Mouse (Mus musculus): ENCODE data around the gene Itpr1. TPM values are rescaled to one million over a fixed set of nuclear protein-coding genes. Genes with fewer than 3 reads are reported as not detected.

The Itpr1 gene
- polyA plus RNA-seq, 1 experiment from 2014 or later = 8.3 TPM

- peak within 1 kb of the TSS; percentile 92 for H3K4me2 ChIP-seq
- DNase-seq (ENCODE audit: low spot score) (peak; percentile 84), ATAC-seq (replicated peaks; ENCODE audit: low FRiP score) (peak; percentile 90)
- H3K27me3 ChIP-seq (replicated peaks; ENCODE audit: control insufficient read depth, insufficient read depth, low read length) = no peaks in the 10 kb centered on the region
- H3K36me3 ChIP-seq (ENCODE audit: control insufficient read depth, insufficient read depth, low read length) = no peaks in the 10 kb centered on the region; the same call in 1 of the 2 replicates
- peak within 1 kb of the TSS; percentile 88 for H3K4me3 ChIP-seq (ENCODE audit: low read depth, low read length)
- WGBS = 3% methylated on average over 49 of the region's 49 CpGs
- H3K27ac ChIP-seq (ENCODE audit: low read depth, low read length) = 0 out of 2 replicates have a peak within 1 kb of the TSS, but pooled peaks have one; percentile 5
- H3K9me3 ChIP-seq (ENCODE audit: control insufficient read depth, low read length) = no peaks in the 10 kb centered on the region
- peaks cover 4% of the 10 kb centered on the region; the same call in 1 of the 2 replicates for H3K4me1 ChIP-seq (replicated peaks; ENCODE audit: control insufficient read depth, insufficient read depth, low read length)
- H3K9ac ChIP-seq (ENCODE audit: low read depth, low read length) = peak within 1 kb of the TSS; percentile 82
Observed at GRCm38 (mm10) chr6:108184847-108185684, 27.8 kb upstream of the Itpr1 start, which contains the start of gene Sumf1. Gene Sumf1, minus strand, starts transcription at chr6:108185582.

- H3K27ac ChIP-seq (ENCODE audit: low read depth, low read length) = no peak overlapping the region
Observed at GRCm38 (mm10) chr6:108185685-108186009, 27.2 kb upstream of the Itpr1 start.

GRCm38 (mm10) chr6:108190690-108191089 lies 22.2 kb upstream of the Itpr1 start:
- ATAC-seq (replicated peaks; ENCODE audit: low FRiP score) (no peak), DNase-seq (ENCODE audit: low spot score) (no peak)
- no peak overlapping the region for H3K4me2 ChIP-seq
- 88% methylated on average over 1 of the region's 1 CpGs for WGBS
- H3K9ac ChIP-seq (ENCODE audit: low read depth, low read length) = no peak overlapping the region
- H3K4me1 ChIP-seq (replicated peaks; ENCODE audit: control insufficient read depth, insufficient read depth, low read length) = no peaks in the 10 kb centered on the region; the same call in 1 of the 2 replicates
- no peaks in the 10 kb centered on the region for H3K36me3 ChIP-seq (ENCODE audit: control insufficient read depth, insufficient read depth, low read length)
- no peak overlapping the region for H3K27ac ChIP-seq (ENCODE audit: low read depth, low read length)
- H3K27me3 ChIP-seq (replicated peaks; ENCODE audit: control insufficient read depth, insufficient read depth, low read length) = no peaks in the 10 kb centered on the region
- no peak overlapping the region for H3K4me3 ChIP-seq (ENCODE audit: low read depth, low read length)
- H3K9me3 ChIP-seq (ENCODE audit: control insufficient read depth, low read length) = no peaks in the 10 kb centered on the region

More at GRCm38 (mm10) chr6:108185685-108186009, 27.2 kb upstream of the Itpr1 start:
- DNase-seq (ENCODE audit: low spot score) (no peak), ATAC-seq (replicated peaks; ENCODE audit: low FRiP score) (peak; percentile 33)
- Histone ChIP-seq H3K27me3 (replicated peaks; ENCODE audit: control insufficient read depth, insufficient read depth, low read length) (no peaks in the 10 kb centered on the region), H3K9me3 (ENCODE audit: control insufficient read depth, low read length) (no peaks in the 10 kb centered on the region), H3K4me3 (ENCODE audit: low read depth, low read length) (peak overlapping the region; percentile 88), H3K4me2 (peak overlapping the region; percentile 92), H3K4me1 (replicated peaks; ENCODE audit: control insufficient read depth, insufficient read depth, low read length) (peaks cover 4% of the 10 kb centered on the region; the same call in 1 of the 2 replicates), H3K36me3 (ENCODE audit: control insufficient read depth, insufficient read depth, low read length) (no peaks in the 10 kb centered on the region; the same call in 1 of the 2 replicates), H3K9ac (ENCODE audit: low read depth, low read length) (peak overlapping the region; percentile 82)
- 21% methylated on average over 4 of the region's 4 CpGs for WGBS

GRCm38 (mm10) chr6:108192632-108193031 lies 20.3 kb upstream of the Itpr1 start:
- Histone ChIP-seq H3K27me3 (replicated peaks; ENCODE audit: control insufficient read depth, insufficient read depth, low read length) (no peaks in the 10 kb centered on the region), H3K9me3 (ENCODE audit: control insufficient read depth, low read length) (no peaks in the 10 kb centered on the region), H3K9ac (ENCODE audit: low read depth, low read length) (no peak overlapping the region), H3K4me3 (ENCODE audit: low read depth, low read length) (no peak overlapping the region), H3K4me1 (replicated peaks; ENCODE audit: control insufficient read depth, insufficient read depth, low read length) (no peaks in the 10 kb centered on the region), H3K27ac (ENCODE audit: low read depth, low read length) (no peak overlapping the region), H3K36me3 (ENCODE audit: control insufficient read depth, insufficient read depth, low read length) (no peaks in the 10 kb centered on the region), H3K4me2 (no peak overlapping the region)
- DNase-seq (ENCODE audit: low spot score) (no peak), ATAC-seq (replicated peaks; ENCODE audit: low FRiP score) (no peak)
- WGBS = 57% methylated on average over 4 of the region's 4 CpGs

GRCm38 (mm10) chr6:108196665-108197064 lies 16.2 kb upstream of the Itpr1 start:
- 54% methylated on average over 7 of the region's 7 CpGs for WGBS
- Histone ChIP-seq H3K27ac (ENCODE audit: low read depth, low read length) (no peak overlapping the region), H3K27me3 (replicated peaks; ENCODE audit: control insufficient read depth, insufficient read depth, low read length) (no peaks in the 10 kb centered on the region), H3K4me2 (no peak overlapping the region), H3K4me3 (ENCODE audit: low read depth, low read length) (no peak overlapping the region), H3K9me3 (ENCODE audit: control insufficient read depth, low read length) (no peaks in the 10 kb centered on the region), H3K36me3 (ENCODE audit: control insufficient read depth, insufficient read depth, low read length) (no peaks in the 10 kb centered on the region), H3K4me1 (replicated peaks; ENCODE audit: control insufficient read depth, insufficient read depth, low read length) (no peaks in the 10 kb centered on the region), H3K9ac (ENCODE audit: low read depth, low read length) (no peak overlapping the region)
- ATAC-seq (replicated peaks; ENCODE audit: low FRiP score) = no peak
- DNase-seq (ENCODE audit: low spot score) = no peak

- no peak for DNase-seq (ENCODE audit: low spot score)
- Histone ChIP-seq H3K9ac (ENCODE audit: low read depth, low read length) (no peak overlapping the region), H3K4me3 (ENCODE audit: low read depth, low read length) (no peak overlapping the region), H3K27me3 (replicated peaks; ENCODE audit: control insufficient read depth, insufficient read depth, low read length) (no peaks in the 10 kb centered on the region), H3K36me3 (ENCODE audit: control insufficient read depth, insufficient read depth, low read length) (no peaks in the 10 kb centered on the region), H3K4me2 (no peak overlapping the region), H3K9me3 (ENCODE audit: control insufficient read depth, low read length) (no peaks in the 10 kb centered on the region), H3K4me1 (replicated peaks; ENCODE audit: control insufficient read depth, insufficient read depth, low read length) (no peaks in the 10 kb centered on the region), H3K27ac (ENCODE audit: low read depth, low read length) (no peak overlapping the region)
- ATAC-seq (replicated peaks; ENCODE audit: low FRiP score) = no peak
- 31% methylated on average over 4 of the region's 4 CpGs for WGBS
Observed at GRCm38 (mm10) chr6:108197117-108197516, 15.8 kb upstream of the Itpr1 start.

GRCm38 (mm10) chr6:108198286-108198685 lies 14.6 kb upstream of the Itpr1 start:
- Histone ChIP-seq H3K4me2 (no peak overlapping the region), H3K9ac (ENCODE audit: low read depth, low read length) (no peak overlapping the region), H3K27ac (ENCODE audit: low read depth, low read length) (no peak overlapping the region), H3K36me3 (ENCODE audit: control insufficient read depth, insufficient read depth, low read length) (no peaks in the 10 kb centered on the region), H3K4me1 (replicated peaks; ENCODE audit: control insufficient read depth, insufficient read depth, low read length) (no peaks in the 10 kb centered on the region), H3K9me3 (ENCODE audit: control insufficient read depth, low read length) (no peaks in the 10 kb centered on the region), H3K4me3 (ENCODE audit: low read depth, low read length) (no peak overlapping the region), H3K27me3 (replicated peaks; ENCODE audit: control insufficient read depth, insufficient read depth, low read length) (no peaks in the 10 kb centered on the region)
- no peak for DNase-seq (ENCODE audit: low spot score)
- 83% methylated on average over 7 of the region's 7 CpGs for WGBS
- no peak for ATAC-seq (replicated peaks; ENCODE audit: low FRiP score)

- H3K27ac ChIP-seq (ENCODE audit: low read depth, low read length) = no peak overlapping the region
- 0 out of 2 replicates have a peak, but pooled peaks cover 3% of the 10 kb centered on the region for H3K4me1 ChIP-seq (replicated peaks; ENCODE audit: control insufficient read depth, insufficient read depth, low read length)
- no peaks in the 10 kb centered on the region for H3K9me3 ChIP-seq (ENCODE audit: control insufficient read depth, low read length)
- H3K4me2 ChIP-seq = no peak overlapping the region
- DNase-seq (ENCODE audit: low spot score) = no peak
- 94% methylated on average over 2 of the region's 2 CpGs for WGBS
- H3K27me3 ChIP-seq (replicated peaks; ENCODE audit: control insufficient read depth, insufficient read depth, low read length) = no peaks in the 10 kb centered on the region
- no peak overlapping the region for H3K9ac ChIP-seq (ENCODE audit: low read depth, low read length)
- H3K36me3 ChIP-seq (ENCODE audit: control insufficient read depth, insufficient read depth, low read length) = no peaks in the 10 kb centered on the region
- ATAC-seq (replicated peaks; ENCODE audit: low FRiP score) = no peak
- H3K4me3 ChIP-seq (ENCODE audit: low read depth, low read length) = no peak overlapping the region
Observed at GRCm38 (mm10) chr6:108204322-108204721, 8.6 kb upstream of the Itpr1 start.

GRCm38 (mm10) chr6:108206145-108206544 lies 6.8 kb upstream of the Itpr1 start:
- Histone ChIP-seq H3K4me2 (no peak overlapping the region), H3K9ac (ENCODE audit: low read depth, low read length) (no peak overlapping the region), H3K4me3 (ENCODE audit: low read depth, low read length) (no peak overlapping the region), H3K27me3 (replicated peaks; ENCODE audit: control insufficient read depth, insufficient read depth, low read length) (no peaks in the 10 kb centered on the region), H3K4me1 (replicated peaks; ENCODE audit: control insufficient read depth, insufficient read depth, low read length) (0 out of 2 replicates have a peak, but pooled peaks cover 3% of the 10 kb centered on the region), H3K9me3 (ENCODE audit: control insufficient read depth, low read length) (no peaks in the 10 kb centered on the region), H3K36me3 (ENCODE audit: control insufficient read depth, insufficient read depth, low read length) (no peaks in the 10 kb centered on the region), H3K27ac (ENCODE audit: low read depth, low read length) (no peak overlapping the region)
- WGBS = 82% methylated on average over 4 of the region's 4 CpGs
- DNase-seq (ENCODE audit: low spot score) (no peak), ATAC-seq (replicated peaks; ENCODE audit: low FRiP score) (no peak)

Measured in liver, embryonic 11.5 days (tissue).